8 mouse cellular contexts compared by ENCODE assay signal in genomic region chr5:25101126-25101523, GRCm38 (mm10). TPM values are rescaled to one million over a fixed set of nuclear protein-coding genes. Genes with fewer than 3 reads are reported as not detected.
DNase-seq lines count a peak whose midpoint lies in the region; ATAC-seq and TF ChIP-seq lines count a peak whose summit lies in the region.

No protein-coding gene starts in this region.

- intact Hi-C loops in heart, adult 2 months (cut with DNase I) = loop anchor here (10.0 kb wide), 1 partner anchor 416 kb away; the partner anchor contains the start of gene Nub1

- no peak overlapping the region for H3K27ac ChIP-seq in ES-Bruce4 (ENCODE audit: insufficient read depth, low read length)
- peak overlapping the region; percentile 82 for H3K27ac ChIP-seq in heart, adult 2 months
- H3K27ac ChIP-seq in lung, embryonic 14.5 days (ENCODE audit: low read depth) = no peak overlapping the region
- no peak overlapping the region for H3K27ac ChIP-seq in neural tube, embryonic 14.5 days (ENCODE audit: low read depth, low read length)

- peaks cover 9% of the 10 kb centered on the region for H3K27me3 ChIP-seq in ES-Bruce4 (ENCODE audit: control insufficient read depth, insufficient read depth, low read length, poor library complexity, severe bottlenecking)
- no peaks in the 10 kb centered on the region for H3K27me3 ChIP-seq in heart, adult 2 months (ENCODE audit: control insufficient read depth, insufficient read depth, low read length)
- peaks cover 20% of the 10 kb centered on the region; the same call in 1 of the 2 replicates for H3K27me3 ChIP-seq in lung, embryonic 14.5 days (ENCODE audit: insufficient read depth, low read length)
- peaks cover 20% of the 10 kb centered on the region; the same call in 1 of the 2 replicates for H3K27me3 ChIP-seq in neural tube, embryonic 14.5 days (ENCODE audit: control insufficient read depth, insufficient read depth, low read length)

- H3K79me2 ChIP-seq in heart, adult 2 months (replicated peaks; ENCODE audit: control insufficient read depth, insufficient read depth, low read length) = no peaks in the 10 kb centered on the region

- peak overlapping the region; percentile 79 for H3K4me2 ChIP-seq in lung, embryonic 14.5 days
- peak overlapping the region; percentile 100 for H3K4me2 ChIP-seq in neural tube, embryonic 14.5 days (ENCODE audit: low read depth, low read length)

- no peak for TF ChIP-seq CTCF in ES-Bruce4 (IDR thresholded peaks at IDR 0.05; ENCODE audit: low read depth, low read length)
- peak; percentile 43 for TF ChIP-seq CTCF in heart, adult 2 months (IDR thresholded peaks at IDR 0.05)
- TF ChIP-seq CTCF in lung, embryonic 14.5 days (IDR thresholded peaks at IDR 0.05; ENCODE audit: low read depth) = peak; percentile 48; the same call in 1 of the 2 replicates

- WGBS in heart, adult 2 months = 2% methylated on average over 25 of the region's 25 CpGs
- WGBS in lung, embryonic 14.5 days = under 1% methylated on average over 25 of the region's 25 CpGs
- under 1% methylated on average over 25 of the region's 25 CpGs for WGBS in neural tube, embryonic 14.5 days

- H3K9me3 ChIP-seq in ES-Bruce4 (replicated peaks; ENCODE audit: control insufficient read depth, insufficient read depth, low read length, poor library complexity, severe bottlenecking) = no peaks in the 10 kb centered on the region
- no peaks in the 10 kb centered on the region for H3K9me3 ChIP-seq in lung, embryonic 14.5 days (ENCODE audit: low read depth, low read length)
- no peaks in the 10 kb centered on the region for H3K9me3 ChIP-seq in neural tube, embryonic 14.5 days (ENCODE audit: control insufficient read depth, low read length)

- TF ChIP-seq POLR2A in ES-Bruce4 (IDR thresholded peaks at IDR 0.05; ENCODE audit: insufficient read depth, low read length) = no peak
- peak; percentile 19; the same call in 1 of the 2 replicates for TF ChIP-seq POLR2A in heart, adult 2 months (IDR thresholded peaks at IDR 0.05; ENCODE audit: insufficient read depth, low read depth, low read length)

- H3K4me1 ChIP-seq in ES-Bruce4 (ENCODE audit: control insufficient read depth, insufficient read depth, low read length) = no peaks in the 10 kb centered on the region
- peaks cover 8% of the 10 kb centered on the region; the same call in 1 of the 2 replicates for H3K4me1 ChIP-seq in heart, adult 2 months (ENCODE audit: control insufficient read depth, insufficient read depth, low read length)
- H3K4me1 ChIP-seq in lung, embryonic 14.5 days (ENCODE audit: insufficient read depth) = no peaks in the 10 kb centered on the region
- peaks cover 15% of the 10 kb centered on the region for H3K4me1 ChIP-seq in neural tube, embryonic 14.5 days (ENCODE audit: control insufficient read depth, insufficient read depth, low read length)

- peak; percentile 89 for DNase-seq in 416B (ENCODE audit: low read depth)
- DNase-seq in embryo, embryonic 10 days (ENCODE audit: low spot score) = peak; percentile 57
- DNase-seq in heart, adult 2 months = peak; percentile 80 to 84
- DNase-seq in kidney, adult 11 months = peak; percentile 88
- DNase-seq in lung, embryonic 14.5 days = peak; percentile 80
- DNase-seq in yolk sac, embryonic 10.5 days (ENCODE audit: low spot score) = no peak

- no peak for TF ChIP-seq EP300 in ES-Bruce4 (IDR thresholded peaks at IDR 0.05; ENCODE audit: insufficient read depth, low read depth, low read length)
- 0 out of 2 replicates have a peak, but pooled peaks have one; percentile 26 for TF ChIP-seq EP300 in heart, adult 2 months (IDR thresholded peaks at IDR 0.05; ENCODE audit: insufficient read depth, low read depth, low read length)

- peak; percentile 67 for ATAC-seq in lung, embryonic 14.5 days (ENCODE audit: insufficient read depth)
- ATAC-seq in neural tube, embryonic 14.5 days (ENCODE audit: low read depth) = 0 out of 2 replicates have a peak, but pooled peaks have one; percentile 44

- no peaks in the 10 kb centered on the region for H3K36me3 ChIP-seq in ES-Bruce4 (ENCODE audit: control insufficient read depth, insufficient read depth, low read length, poor library complexity, severe bottlenecking)
- no peaks in the 10 kb centered on the region for H3K36me3 ChIP-seq in heart, adult 2 months (ENCODE audit: control insufficient read depth, insufficient read depth, low read length)
- H3K36me3 ChIP-seq in lung, embryonic 14.5 days (ENCODE audit: insufficient read depth) = no peaks in the 10 kb centered on the region
- H3K36me3 ChIP-seq in neural tube, embryonic 14.5 days (ENCODE audit: control insufficient read depth, insufficient read depth, low read length) = no peaks in the 10 kb centered on the region

- peak overlapping the region; percentile 69 for H3K9ac ChIP-seq in ES-Bruce4 (ENCODE audit: low read depth, poor library complexity, severe bottlenecking)
- peak overlapping the region; percentile 48 for H3K9ac ChIP-seq in heart, adult 2 months (ENCODE audit: low read depth, low read length)
- H3K9ac ChIP-seq in lung, embryonic 14.5 days = peak overlapping the region; percentile 60
- peak overlapping the region; percentile 47 for H3K9ac ChIP-seq in neural tube, embryonic 14.5 days (replicated peaks; ENCODE audit: low read depth, low read length)

- peak overlapping the region; percentile 60 for H3K4me3 ChIP-seq in ES-Bruce4 (ENCODE audit: low read depth, low read length)
- peak overlapping the region; percentile 89 for H3K4me3 ChIP-seq in heart, adult 2 months
- H3K4me3 ChIP-seq in lung, embryonic 14.5 days (ENCODE audit: low read depth, low read length) = peak overlapping the region; percentile 51
- H3K4me3 ChIP-seq in neural tube, embryonic 14.5 days (ENCODE audit: low read depth, low read length) = peak overlapping the region; percentile 60

RNA-seq across cellular contexts. Expression of gene Prkag2, which starts 0.7 kb away (rescaled TPM):
- polyA plus RNA-seq in ES-Bruce4 (2011; ENCODE audit: insufficient read depth, insufficient read length, low read depth, missing spikeins) = 20.9 and 22.0 TPM in 2 replicates
- total RNA-seq in heart, adult 2 months (2021) = 10 to 100 TPM; 23.9 to 25.9 TPM
- polyA plus RNA-seq in heart, adult 2 months (2012; rRNA removed) = 25.2 and 30.0 TPM in 2 replicates
- 25.6 and 29.1 TPM in 2 replicates for polyA plus RNA-seq in lung, embryonic 14.5 days (2014; fragmentation: Nextera tagmentation; extraction: Ambion mirVana)
- 98.9 and 102 TPM in 2 replicates for polyA plus RNA-seq in neural tube, embryonic 14.5 days (2014; fragmentation: Nextera tagmentation; extraction: Ambion mirVana)
